Mouse (Mus musculus): Measurements from ENCODE around the gene Kat6b. TPM values are rescaled to one million over a fixed set of nuclear protein-coding genes. Genes with fewer than 3 reads are reported as not detected.
A peak's percentile ranks its signal among the peaks of the same experiment; 100 is the strongest.
"Not testable (repeated sequence)": the region's sequence is repeated elsewhere in the genome, so short reads cannot be mapped to it uniquely, and the experiment has no call there.

The Kat6b gene
- polyA plus RNA-seq, 1 experiment from 2014 or later = 7.2 TPM

DNA sequence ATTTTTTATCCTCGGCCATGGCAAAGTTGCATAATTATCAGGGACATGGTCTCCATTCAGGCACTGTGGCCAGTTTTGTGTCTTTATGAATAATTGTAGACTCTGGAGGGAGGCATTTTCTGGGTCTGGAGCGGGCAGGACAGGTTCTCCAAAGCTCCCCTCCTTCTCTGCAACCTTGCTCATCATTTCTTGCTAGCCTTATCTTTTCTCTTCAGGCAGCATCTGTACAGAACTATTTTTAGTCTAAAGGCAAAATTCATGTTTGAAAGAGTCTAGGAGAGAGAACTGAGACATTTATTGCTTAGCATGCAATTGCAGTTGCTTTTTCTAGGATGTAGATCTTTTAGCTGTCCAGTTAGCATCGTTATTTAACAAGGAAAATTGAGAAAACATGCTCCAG, 38.1 kb downstream of the Kat6b start:
- H3K36me3 ChIP-seq (ENCODE audit: insufficient read depth, low read length) = peaks cover 15% of the 10 kb centered on the region
- DNase-seq (ENCODE audit: low spot score) (no peak), ATAC-seq (replicated peaks; ENCODE audit: low FRiP score, low read depth) (no peak)
- no peak overlapping the region for H3K9ac ChIP-seq (ENCODE audit: low read depth, low read length)
- peaks cover 7% of the 10 kb centered on the region; the same call in 1 of the 2 replicates for H3K4me1 ChIP-seq (replicated peaks; ENCODE audit: insufficient read depth, low read length)
- no peak overlapping the region for H3K27ac ChIP-seq
- 88% methylated on average over 3 of the region's 3 CpGs for WGBS
- H3K27me3 ChIP-seq (ENCODE audit: insufficient read depth, low read length) = no peaks in the 10 kb centered on the region
- H3K9me3 ChIP-seq (replicated peaks; ENCODE audit: low read length) = no peaks in the 10 kb centered on the region
- no peak for TF ChIP-seq CTCF (IDR thresholded peaks at IDR 0.05; ENCODE audit: low read depth)
- H3K4me3 ChIP-seq (replicated peaks; ENCODE audit: low read depth, low read length) = no peak overlapping the region
- H3K4me2 ChIP-seq (ENCODE audit: low read length) = no peak overlapping the region

DNA sequence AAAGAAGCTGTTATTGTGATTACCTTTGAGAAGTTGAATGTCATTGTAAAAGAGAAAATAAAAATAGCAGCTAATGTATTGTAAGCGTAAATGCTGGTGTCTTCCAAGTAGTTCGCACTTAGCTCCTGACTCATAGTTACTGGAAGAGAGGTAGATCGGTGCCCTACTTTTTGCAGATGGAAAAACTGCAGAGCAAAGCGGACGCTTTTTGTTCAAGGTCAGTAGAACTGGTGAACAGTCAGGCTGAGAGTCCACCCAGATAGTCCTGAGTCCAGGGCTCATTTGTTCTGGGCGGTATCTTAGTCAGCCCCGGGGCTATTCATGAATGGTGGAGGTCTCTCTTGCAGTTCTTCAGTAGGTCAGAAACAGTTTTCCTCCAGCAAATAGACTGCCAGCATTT, 39.3 kb downstream of the Kat6b start:
- no peak for DNase-seq (ENCODE audit: low spot score)
- Histone ChIP-seq H3K4me1 (replicated peaks; ENCODE audit: insufficient read depth, low read length) (peaks cover 11% of the 10 kb centered on the region), H3K9ac (ENCODE audit: low read depth, low read length) (no peak overlapping the region), H3K27me3 (ENCODE audit: insufficient read depth, low read length) (no peaks in the 10 kb centered on the region), H3K4me2 (ENCODE audit: low read length) (no peak overlapping the region), H3K27ac (no peak overlapping the region), H3K36me3 (ENCODE audit: insufficient read depth, low read length) (peaks cover 12% of the 10 kb centered on the region), H3K9me3 (replicated peaks; ENCODE audit: low read length) (no peaks in the 10 kb centered on the region), H3K4me3 (replicated peaks; ENCODE audit: low read depth, low read length) (no peak overlapping the region)
- WGBS = 91% methylated on average over 7 of the region's 7 CpGs
- no peak for TF ChIP-seq CTCF (IDR thresholded peaks at IDR 0.05; ENCODE audit: low read depth)
- no peak for ATAC-seq (replicated peaks; ENCODE audit: low FRiP score, low read depth)

DNA sequence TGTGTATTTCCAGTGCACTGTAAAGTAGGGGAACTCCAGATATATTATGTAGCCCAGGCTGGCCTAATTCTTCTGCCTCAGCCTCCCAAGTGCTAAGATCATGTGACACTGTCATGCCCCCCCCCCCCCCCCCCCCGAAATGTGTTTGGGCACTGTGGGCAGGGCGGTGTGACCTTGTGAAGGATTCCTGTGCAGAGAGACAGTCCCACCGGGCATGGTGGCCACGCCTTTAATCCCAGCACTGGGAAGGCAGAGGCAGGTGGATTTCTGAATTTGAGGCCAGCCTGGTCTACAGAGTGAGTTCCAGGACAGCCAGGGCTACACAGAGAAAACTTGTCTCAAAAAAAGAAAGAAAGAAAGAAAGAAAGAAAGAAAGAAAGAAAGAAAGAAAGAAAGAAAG, 40.3 kb downstream of the Kat6b start:
- not testable (repeated sequence) for ATAC-seq (replicated peaks; ENCODE audit: low FRiP score, low read depth); H3K4me2 ChIP-seq (ENCODE audit: low read length); H3K9me3 ChIP-seq (replicated peaks; ENCODE audit: low read length); H3K27ac ChIP-seq; H3K27me3 ChIP-seq (ENCODE audit: insufficient read depth, low read length); H3K4me3 ChIP-seq (replicated peaks; ENCODE audit: low read depth, low read length); H3K9ac ChIP-seq (ENCODE audit: low read depth, low read length); DNase-seq (ENCODE audit: low spot score)
- WGBS = 83% methylated on average over 4 of the region's 4 CpGs
- Histone ChIP-seq H3K4me1 (replicated peaks; ENCODE audit: insufficient read depth, low read length) (peaks cover 15% of the 10 kb centered on the region), H3K36me3 (ENCODE audit: insufficient read depth, low read length) (peaks cover 10% of the 10 kb centered on the region)

DNA sequence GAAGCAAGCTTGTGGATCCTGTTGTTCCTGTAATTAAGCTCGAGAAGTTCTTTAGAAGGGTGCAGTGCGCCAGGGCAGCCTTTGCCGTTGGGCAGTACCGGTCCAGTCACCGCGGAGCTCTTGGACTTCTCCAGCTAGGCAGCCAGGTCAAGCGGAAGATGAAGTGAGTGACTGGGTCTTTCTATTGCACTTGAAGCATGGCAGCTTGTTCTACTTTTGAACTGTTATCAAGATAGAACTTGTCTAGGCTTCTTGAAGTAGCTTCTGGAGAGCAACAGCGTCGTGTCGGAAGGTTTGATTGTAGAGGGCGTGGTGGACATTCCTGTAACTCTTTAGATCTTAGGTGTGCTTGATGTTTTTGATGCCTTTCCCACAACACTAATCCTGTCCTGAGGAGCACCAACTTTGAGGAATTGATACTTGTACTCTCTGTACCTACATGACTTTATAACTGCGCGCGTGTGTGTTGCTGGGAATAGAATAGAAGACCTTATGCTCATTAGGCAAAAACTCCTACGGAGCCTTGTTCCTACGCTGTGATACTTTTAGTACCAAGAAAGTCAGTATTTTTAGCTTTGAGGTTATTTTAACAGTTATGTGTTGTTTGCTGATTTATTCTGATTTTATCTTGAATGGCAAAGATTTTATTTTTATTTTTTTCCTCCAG, 41.2 kb downstream of the Kat6b start:
- H3K9ac ChIP-seq (ENCODE audit: low read depth, low read length) = no peak overlapping the region
- ATAC-seq (replicated peaks; ENCODE audit: low FRiP score, low read depth) = no peak
- 82% methylated on average over 16 of the region's 16 CpGs for WGBS
- no peaks in the 10 kb centered on the region for H3K9me3 ChIP-seq (replicated peaks; ENCODE audit: low read length)
- peaks cover 15% of the 10 kb centered on the region for H3K4me1 ChIP-seq (replicated peaks; ENCODE audit: insufficient read depth, low read length)
- no peak overlapping the region for H3K4me3 ChIP-seq (replicated peaks; ENCODE audit: low read depth, low read length)
- peaks cover 2% of the 10 kb centered on the region for H3K36me3 ChIP-seq (ENCODE audit: insufficient read depth, low read length)
- no peak for DNase-seq (ENCODE audit: low spot score)
- no peak overlapping the region for H3K4me2 ChIP-seq (ENCODE audit: low read length)
- H3K27me3 ChIP-seq (ENCODE audit: insufficient read depth, low read length) = no peaks in the 10 kb centered on the region
- H3K27ac ChIP-seq = no peak overlapping the region
- no peak for TF ChIP-seq CTCF (IDR thresholded peaks at IDR 0.05; ENCODE audit: low read depth)

- no peak for ATAC-seq (replicated peaks; ENCODE audit: low FRiP score, low read depth)
- Histone ChIP-seq H3K4me2 (ENCODE audit: low read length) (no peak overlapping the region), H3K4me1 (replicated peaks; ENCODE audit: insufficient read depth, low read length) (peaks cover 15% of the 10 kb centered on the region), H3K4me3 (replicated peaks; ENCODE audit: low read depth, low read length) (no peak overlapping the region), H3K36me3 (ENCODE audit: insufficient read depth, low read length) (no peaks in the 10 kb centered on the region), H3K27ac (peak overlapping the region; percentile 56; the same call in 1 of the 2 replicates), H3K9me3 (replicated peaks; ENCODE audit: low read length) (no peaks in the 10 kb centered on the region), H3K27me3 (ENCODE audit: insufficient read depth, low read length) (no peaks in the 10 kb centered on the region), H3K9ac (ENCODE audit: low read depth, low read length) (no peak overlapping the region)
- TF ChIP-seq CTCF (IDR thresholded peaks at IDR 0.05; ENCODE audit: low read depth) = no peak
- 37% methylated on average over 9 of the region's 9 CpGs for WGBS
- no peak for DNase-seq (ENCODE audit: low spot score)
These were observed 42.0 kb downstream of the Kat6b start for GRCm38 (mm10) chr14:21523234-21523633.

DNA sequence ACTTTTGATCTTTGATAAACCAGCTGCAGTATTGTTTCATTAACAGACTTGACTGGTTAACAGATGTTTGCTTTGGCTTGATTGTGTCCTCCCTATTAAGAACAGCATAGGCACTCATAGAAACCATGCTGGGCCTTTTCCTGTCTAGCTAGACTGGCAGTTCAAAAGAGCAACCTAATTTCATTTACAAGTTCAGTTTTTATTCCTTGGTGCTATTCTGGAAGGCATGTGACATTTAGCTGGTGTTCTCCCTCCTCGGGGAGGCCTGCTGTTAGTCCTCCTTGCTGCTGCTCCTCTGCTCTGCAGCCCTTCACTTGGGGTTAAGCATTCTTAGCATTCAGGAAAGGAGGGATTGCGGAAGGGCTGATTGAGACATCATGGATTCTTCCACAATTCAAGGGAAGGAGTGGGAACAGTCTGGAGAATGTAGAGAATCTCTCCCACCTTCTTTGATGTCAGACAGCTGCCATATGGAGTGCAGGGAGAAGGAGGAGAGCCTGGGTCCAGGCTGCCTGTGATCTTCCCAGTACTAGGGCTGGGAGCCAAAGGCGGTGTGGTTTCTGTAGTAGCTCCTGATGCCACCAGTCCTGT, 42.7 kb downstream of the Kat6b start:
- Histone ChIP-seq H3K9ac (ENCODE audit: low read depth, low read length) (no peak overlapping the region), H3K36me3 (ENCODE audit: insufficient read depth, low read length) (no peaks in the 10 kb centered on the region), H3K27ac (peak overlapping the region; percentile 56), H3K9me3 (replicated peaks; ENCODE audit: low read length) (no peaks in the 10 kb centered on the region), H3K4me1 (replicated peaks; ENCODE audit: insufficient read depth, low read length) (peaks cover 15% of the 10 kb centered on the region), H3K4me2 (ENCODE audit: low read length) (0 out of 2 replicates have a peak overlapping the region, but pooled peaks have one; percentile 6), H3K4me3 (replicated peaks; ENCODE audit: low read depth, low read length) (no peak overlapping the region), H3K27me3 (ENCODE audit: insufficient read depth, low read length) (no peaks in the 10 kb centered on the region)
- TF ChIP-seq CTCF (IDR thresholded peaks at IDR 0.05; ENCODE audit: low read depth) = no peak
- 38% methylated on average over 3 of the region's 3 CpGs for WGBS
- ATAC-seq (replicated peaks; ENCODE audit: low FRiP score, low read depth) = 0 out of 2 replicates have a peak, but pooled peaks have one; percentile 40
- peak; percentile 85 for DNase-seq (ENCODE audit: low spot score)

Measured in kidney, postnatal 0 days (tissue).